8 mouse cellular contexts compared by ENCODE assay signal in genomic region chrX:151016938-151017877, GRCm38 (mm10). TPM values are rescaled to one million over a fixed set of nuclear protein-coding genes. Genes with fewer than 3 reads are reported as not detected.
A peak's percentile ranks its signal among the peaks of the same experiment; 100 is the strongest.
DNase-seq lines count a peak whose midpoint lies in the region; ATAC-seq and TF ChIP-seq lines count a peak whose summit lies in the region.

Gnl3l (minus strand) TSS chrX:151017322.

- H3K27ac ChIP-seq in bone marrow, adult 2 months (ENCODE audit: control insufficient read depth, insufficient read depth, low read depth, low read length, poor library complexity): peak within 1 kb of the TSS; percentile 10
- peak within 1 kb of the TSS; percentile 88 for H3K27ac ChIP-seq in embryonic facial prominence, embryonic 15.5 days (replicated peaks)
- H3K27ac ChIP-seq in limb, embryonic 14.5 days (replicated peaks; ENCODE audit: low read depth, low read length): peak within 1 kb of the TSS; percentile 56
- H3K27ac ChIP-seq in midbrain, postnatal 0 days (ENCODE audit: low read depth, low read length): peak within 1 kb of the TSS; percentile 75

- H3K9ac ChIP-seq in embryonic facial prominence, embryonic 15.5 days: peak within 1 kb of the TSS; percentile 26
- peak within 1 kb of the TSS; percentile 46 for H3K9ac ChIP-seq in limb, embryonic 14.5 days (ENCODE audit: low read depth, low read length, severe bottlenecking)
- H3K9ac ChIP-seq in midbrain, postnatal 0 days (replicated peaks; ENCODE audit: low read length, poor library complexity, severe bottlenecking): peak within 1 kb of the TSS; percentile 61

- peak within 1 kb of the TSS; percentile 63 for H3K4me3 ChIP-seq in bone marrow, adult 2 months (replicated peaks; ENCODE audit: control insufficient read depth, low read depth, low read length)
- peak within 1 kb of the TSS; percentile 52 for H3K4me3 ChIP-seq in embryonic facial prominence, embryonic 15.5 days (replicated peaks)
- peak within 1 kb of the TSS; percentile 44 for H3K4me3 ChIP-seq in limb, embryonic 14.5 days (replicated peaks; ENCODE audit: low read length)
- H3K4me3 ChIP-seq in midbrain, postnatal 0 days (ENCODE audit: low read depth, low read length): peak within 1 kb of the TSS; percentile 41

- H3K4me2 ChIP-seq in embryonic facial prominence, embryonic 15.5 days (replicated peaks): peak within 1 kb of the TSS; percentile 49
- H3K4me2 ChIP-seq in limb, embryonic 14.5 days (replicated peaks; ENCODE audit: low read depth, low read length, severe bottlenecking): peak within 1 kb of the TSS; percentile 51
- peak within 1 kb of the TSS; percentile 47 for H3K4me2 ChIP-seq in midbrain, postnatal 0 days (ENCODE audit: low read depth, low read length, poor library complexity, severe bottlenecking)

- TF ChIP-seq POLR2A in bone marrow, adult 2 months (IDR thresholded peaks at IDR 0.05; ENCODE audit: borderline replicate concordance, control insufficient read depth, low read depth, low read length): peak; percentile 58; the same call in 1 of the 2 replicates
- TF ChIP-seq POLR2A in limb, embryonic 14.5 days (IDR thresholded peaks at IDR 0.05; ENCODE audit: borderline replicate concordance, extremely low read depth, insufficient read depth, insufficient read length): no peak

- peak; percentile 96 for ATAC-seq in embryonic facial prominence, embryonic 15.5 days (ENCODE audit: insufficient number of reproducible peaks, low FRiP score, low TSS enrichment, low read depth)
- peak; percentile 98 for ATAC-seq in limb, embryonic 14.5 days (ENCODE audit: low FRiP score, low read depth)
- ATAC-seq in midbrain, postnatal 0 days (ENCODE audit: low FRiP score): peak; percentile 96

- peak; percentile 94 for DNase-seq in 416B (ENCODE audit: low read depth)
- DNase-seq in heart, adult 8-10 months (ENCODE audit: low spot score): peak; percentile 89
- DNase-seq in kidney, adult 9 months: peak; percentile 93
- DNase-seq in limb, embryonic 14.5 days (ENCODE audit: low spot score): peak; percentile 92
- peak; percentile 94 for DNase-seq in midbrain, postnatal 0 days (ENCODE audit: low spot score)
- peak; percentile 71 to 82 for DNase-seq in spleen, postnatal 14 days (ENCODE audit: low spot score in 2 of 2)

- WGBS in bone marrow, adult 2 months: 16% methylated on average over 42 of the region's 43 CpGs
- WGBS in embryonic facial prominence, embryonic 15.5 days: 19% methylated on average over 43 of the region's 43 CpGs
- WGBS in limb, embryonic 14.5 days: 20% methylated on average over 41 of the region's 43 CpGs
- WGBS in midbrain, postnatal 0 days: 21% methylated on average over 41 of the region's 43 CpGs

- H3K9me3 ChIP-seq in embryonic facial prominence, embryonic 15.5 days (replicated peaks): no peaks in the 10 kb centered on the region
- H3K9me3 ChIP-seq in limb, embryonic 14.5 days (ENCODE audit: control insufficient read depth, low read length): no peaks in the 10 kb centered on the region
- no peaks in the 10 kb centered on the region for H3K9me3 ChIP-seq in midbrain, postnatal 0 days (ENCODE audit: low read length)

- peaks cover 2% of the 10 kb centered on the region; the same call in 1 of the 2 replicates for H3K36me3 ChIP-seq in embryonic facial prominence, embryonic 15.5 days
- 0 out of 2 replicates have a peak, but pooled peaks cover 6% of the 10 kb centered on the region for H3K36me3 ChIP-seq in limb, embryonic 14.5 days (ENCODE audit: control insufficient read depth, insufficient read depth, low read length)
- H3K36me3 ChIP-seq in midbrain, postnatal 0 days (ENCODE audit: insufficient read depth, low read length): no peaks in the 10 kb centered on the region; the same call in 1 of the 2 replicates

- TF ChIP-seq CTCF in bone marrow, adult 2 months (IDR thresholded peaks at IDR 0.05; ENCODE audit: control insufficient read depth, insufficient read depth, low read length): 0 out of 2 replicates have a peak, but pooled peaks have one; percentile 15
- TF ChIP-seq CTCF in midbrain, postnatal 0 days (IDR thresholded peaks at IDR 0.05): peak; percentile 69

- H3K27me3 ChIP-seq in embryonic facial prominence, embryonic 15.5 days: no peaks in the 10 kb centered on the region
- H3K27me3 ChIP-seq in limb, embryonic 14.5 days (ENCODE audit: control insufficient read depth, insufficient read depth, low read length): no peaks in the 10 kb centered on the region
- no peaks in the 10 kb centered on the region for H3K27me3 ChIP-seq in midbrain, postnatal 0 days (ENCODE audit: insufficient read depth, low read length)

- H3K4me1 ChIP-seq in bone marrow, adult 2 months (ENCODE audit: control insufficient read depth, insufficient read depth, low read length): no peaks in the 10 kb centered on the region
- 0 out of 2 replicates have a peak, but pooled peaks cover 4% of the 10 kb centered on the region for H3K4me1 ChIP-seq in embryonic facial prominence, embryonic 15.5 days
- H3K4me1 ChIP-seq in limb, embryonic 14.5 days (ENCODE audit: control insufficient read depth, insufficient read depth, low read length): no peaks in the 10 kb centered on the region
- H3K4me1 ChIP-seq in midbrain, postnatal 0 days (ENCODE audit: insufficient read depth, low read length): no peaks in the 10 kb centered on the region

RNA-seq across cellular contexts. Expression of gene Gnl3l, which starts in this region (rescaled TPM):
- polyA plus RNA-seq in bone marrow, adult 2 months (2011; ENCODE audit: insufficient read depth, insufficient read length, low replicate concordance, missing spikeins): 5.9 and 12.1 TPM in 2 replicates
- polyA plus RNA-seq in embryonic facial prominence, embryonic 15.5 days (2015; fragmentation: Nextera tagmentation; extraction: Ambion mirVana): 27.6 and 27.9 TPM in 2 replicates
- total RNA-seq in heart, adult 8-10 months (2022): 10 to 100 TPM; 34.4 to 41.6 (median 40.6) TPM
- 17.2 and 17.6 TPM in 2 replicates for polyA plus RNA-seq in limb, embryonic 14.5 days (2012; rRNA removed)
- 20.6 and 21.0 TPM in 2 replicates for polyA plus RNA-seq in limb, embryonic 14.5 days (2014; fragmentation: Nextera tagmentation; extraction: Ambion mirVana)
- 170 and 195 TPM in 2 replicates for total RNA-seq in midbrain, postnatal 0 days (2014; rRNA removed)
- polyA plus RNA-seq in midbrain, postnatal 0 days (2015; fragmentation: Nextera tagmentation; extraction: Ambion mirVana): 113 and 118 TPM in 2 replicates

Comparison
In these comparisons a context has a peak if more than half of its experiments do, and no peak if none do; other contexts are left out.
1. Peak in every context shown above with its lines: DNase-seq, ATAC-seq, H3K4me3 ChIP-seq and H3K27ac ChIP-seq.
2. H3K27ac ChIP-seq: peak in every context shown above with its lines; median percentile 88 in embryonic facial prominence, embryonic 15.5 days; 75 in midbrain, postnatal 0 days; 56 in limb, embryonic 14.5 days; 10 in bone marrow, adult 2 months.